8 mouse cellular contexts compared by ENCODE assay signal in genomic region chrX:20819708-20820426, GRCm38 (mm10). TPM values are rescaled to one million over a fixed set of nuclear protein-coding genes. Genes with fewer than 3 reads are reported as not detected.
DNase-seq lines count a peak whose midpoint lies in the region; ATAC-seq and TF ChIP-seq lines count a peak whose summit lies in the region.

No protein-coding gene starts in this region.

- peak; percentile 84 for DNase-seq in ES-CJ7 (ENCODE audit: low read depth, low spot score)
- DNase-seq in c-Kit-positive CD71-positive TER-119-negative erythroid progenitor cells, embryonic 14.5 days (ENCODE audit: low read depth): peak; percentile 20
- peak; percentile 33 for DNase-seq in forebrain, embryonic 14.5 days (ENCODE audit: low spot score)
- DNase-seq in heart, postnatal 36 days: peak; percentile 31 to 44
- peak; percentile 18 to 49 for DNase-seq in layer of hippocampus, adult 18-20 months (ENCODE audit: low spot score in 2 of 2)
- peak; percentile 71 for DNase-seq in lung, embryonic 14.5 days
- DNase-seq in urinary bladder, adult 2 months (ENCODE audit: low spot score): peak; percentile 22

- 60% methylated on average over 8 of the region's 8 CpGs for WGBS in forebrain, embryonic 14.5 days
- WGBS in lung, embryonic 14.5 days: 39% methylated on average over 7 of the region's 8 CpGs
- WGBS in olfactory bulb, adult 2 months: 27% methylated on average over 8 of the region's 8 CpGs

- intact Hi-C loops in heart, postnatal 36 days (cut with DNase I): loop anchor here (1.0 to 10.0 kb wide), 2 partner anchors 55 to 158 kb away; partner anchors contain the start of gene Timp1

- H3K9me3 ChIP-seq in forebrain, embryonic 14.5 days (replicated peaks; ENCODE audit: control insufficient read depth, low read length): no peaks in the 10 kb centered on the region
- no peaks in the 10 kb centered on the region for H3K9me3 ChIP-seq in lung, embryonic 14.5 days (ENCODE audit: low read depth, low read length)

- peak; percentile 38 for ATAC-seq in forebrain, embryonic 14.5 days
- ATAC-seq in lung, embryonic 14.5 days (ENCODE audit: insufficient read depth): peak; percentile 45

- TF ChIP-seq POLR2A in olfactory bulb, adult 2 months (IDR thresholded peaks at IDR 0.05; ENCODE audit: insufficient read depth, low read depth, low read length): no peak

- no peaks in the 10 kb centered on the region for H3K4me1 ChIP-seq in forebrain, embryonic 14.5 days (ENCODE audit: control insufficient read depth, insufficient read depth, low read length)
- H3K4me1 ChIP-seq in lung, embryonic 14.5 days (ENCODE audit: insufficient read depth): no peaks in the 10 kb centered on the region
- peaks cover 15% of the 10 kb centered on the region for H3K4me1 ChIP-seq in olfactory bulb, adult 2 months (ENCODE audit: control insufficient read depth, insufficient read depth, low read length)

- peak overlapping the region; percentile 47 for H3K4me2 ChIP-seq in forebrain, embryonic 14.5 days (ENCODE audit: low read length)
- H3K4me2 ChIP-seq in lung, embryonic 14.5 days: peak overlapping the region; percentile 63

- TF ChIP-seq CTCF in lung, embryonic 14.5 days (IDR thresholded peaks at IDR 0.05; ENCODE audit: low read depth): peak; percentile 41
- no peak for TF ChIP-seq CTCF in olfactory bulb, adult 2 months (IDR thresholded peaks at IDR 0.05; ENCODE audit: insufficient read depth, low read depth, low read length)

- H3K9ac ChIP-seq in forebrain, embryonic 14.5 days (ENCODE audit: low read length): peak overlapping the region; percentile 3; the same call in 1 of the 2 replicates
- peak overlapping the region; percentile 34 for H3K9ac ChIP-seq in lung, embryonic 14.5 days

- peak overlapping the region; percentile 48; the same call in 1 of the 2 replicates for H3K27ac ChIP-seq in forebrain, embryonic 14.5 days (ENCODE audit: low read depth, low read length)
- H3K27ac ChIP-seq in lung, embryonic 14.5 days (ENCODE audit: low read depth): 0 out of 2 replicates have a peak overlapping the region, but pooled peaks have one; percentile 12
- peak overlapping the region; percentile 83 for H3K27ac ChIP-seq in olfactory bulb, adult 2 months (ENCODE audit: insufficient read depth, low read depth, low read length)

- no peaks in the 10 kb centered on the region for H3K36me3 ChIP-seq in forebrain, embryonic 14.5 days (ENCODE audit: control insufficient read depth, insufficient read depth, low read length)
- no peaks in the 10 kb centered on the region for H3K36me3 ChIP-seq in lung, embryonic 14.5 days (ENCODE audit: insufficient read depth)

- H3K4me3 ChIP-seq in forebrain, embryonic 14.5 days (ENCODE audit: low read depth, low read length): peak overlapping the region; percentile 11
- peak overlapping the region; percentile 28 for H3K4me3 ChIP-seq in lung, embryonic 14.5 days (ENCODE audit: low read depth, low read length)
- peak overlapping the region; percentile 54 for H3K4me3 ChIP-seq in olfactory bulb, adult 2 months (ENCODE audit: insufficient read depth, low read depth, low read length)

- H3K27me3 ChIP-seq in forebrain, embryonic 14.5 days (replicated peaks; ENCODE audit: control insufficient read depth, insufficient read depth, low read length): no peaks in the 10 kb centered on the region
- H3K27me3 ChIP-seq in lung, embryonic 14.5 days (ENCODE audit: insufficient read depth, low read length): no peaks in the 10 kb centered on the region

RNA-seq across cellular contexts. Expression of gene Araf, which starts 22.3 kb away (rescaled TPM):
- 196 and 227 TPM in 2 replicates for polyA plus RNA-seq in forebrain, embryonic 14.5 days (2014; fragmentation: Nextera tagmentation; extraction: Ambion mirVana)
- 10 to 100 TPM; 84.2 to 87.9 TPM for total RNA-seq in heart, postnatal 36 days (2021)
- total RNA-seq in layer of hippocampus, adult 18-20 months (2021): 100 to 1,000 TPM; 183 to 186 TPM
- 86.4 and 90.0 TPM in 2 replicates for polyA plus RNA-seq in lung, embryonic 14.5 days (2014; fragmentation: Nextera tagmentation; extraction: Ambion mirVana)
- polyA plus RNA-seq in olfactory bulb, adult 2 months (2012; ENCODE audit: insufficient read depth, insufficient read length, low replicate concordance, missing spikeins): not detected in 2 replicates
- 132 and 153 TPM in 2 replicates for polyA plus RNA-seq in urinary bladder, adult 2 months (2012; rRNA removed)

RNA-seq across cellular contexts. Expression of gene Timp1, which starts 50.1 kb away (rescaled TPM):
- polyA plus RNA-seq in forebrain, embryonic 14.5 days (2014; fragmentation: Nextera tagmentation; extraction: Ambion mirVana): 4.0 and 4.4 TPM in 2 replicates
- total RNA-seq in heart, postnatal 36 days (2021): 1 to 10 TPM; 2.6 to 5.0 TPM
- not detected for total RNA-seq in layer of hippocampus, adult 18-20 months (2021)
- 34.2 and 34.7 TPM in 2 replicates for polyA plus RNA-seq in lung, embryonic 14.5 days (2014; fragmentation: Nextera tagmentation; extraction: Ambion mirVana)
- not detected in 2 replicates for polyA plus RNA-seq in olfactory bulb, adult 2 months (2012; ENCODE audit: insufficient read depth, insufficient read length, low replicate concordance, missing spikeins)
- 18.2 and 21.5 TPM in 2 replicates for polyA plus RNA-seq in urinary bladder, adult 2 months (2012; rRNA removed)

Comparison
In these comparisons a context has a peak if more than half of its experiments do, and no peak if none do; other contexts are left out.
1. Peak in every context shown above with its lines: DNase-seq, ATAC-seq, H3K4me3 ChIP-seq and H3K27ac ChIP-seq.
2. DNase-seq: peak in every context shown above with its lines; median percentile 84 in ES-CJ7; 71 in lung, embryonic 14.5 days; 38 in heart, postnatal 36 days; 34 in layer of hippocampus, adult 18-20 months; 33 in forebrain, embryonic 14.5 days; 22 in urinary bladder, adult 2 months; 20 in c-Kit-positive CD71-positive TER-119-negative erythroid progenitor cells, embryonic 14.5 days.
3. H3K27ac ChIP-seq: peak in every context shown above with its lines; median percentile 83 in olfactory bulb, adult 2 months; 48 in forebrain, embryonic 14.5 days; 12 in lung, embryonic 14.5 days.